ENCODE assay signal across 8 mouse cellular contexts in the genomic region with DNA sequence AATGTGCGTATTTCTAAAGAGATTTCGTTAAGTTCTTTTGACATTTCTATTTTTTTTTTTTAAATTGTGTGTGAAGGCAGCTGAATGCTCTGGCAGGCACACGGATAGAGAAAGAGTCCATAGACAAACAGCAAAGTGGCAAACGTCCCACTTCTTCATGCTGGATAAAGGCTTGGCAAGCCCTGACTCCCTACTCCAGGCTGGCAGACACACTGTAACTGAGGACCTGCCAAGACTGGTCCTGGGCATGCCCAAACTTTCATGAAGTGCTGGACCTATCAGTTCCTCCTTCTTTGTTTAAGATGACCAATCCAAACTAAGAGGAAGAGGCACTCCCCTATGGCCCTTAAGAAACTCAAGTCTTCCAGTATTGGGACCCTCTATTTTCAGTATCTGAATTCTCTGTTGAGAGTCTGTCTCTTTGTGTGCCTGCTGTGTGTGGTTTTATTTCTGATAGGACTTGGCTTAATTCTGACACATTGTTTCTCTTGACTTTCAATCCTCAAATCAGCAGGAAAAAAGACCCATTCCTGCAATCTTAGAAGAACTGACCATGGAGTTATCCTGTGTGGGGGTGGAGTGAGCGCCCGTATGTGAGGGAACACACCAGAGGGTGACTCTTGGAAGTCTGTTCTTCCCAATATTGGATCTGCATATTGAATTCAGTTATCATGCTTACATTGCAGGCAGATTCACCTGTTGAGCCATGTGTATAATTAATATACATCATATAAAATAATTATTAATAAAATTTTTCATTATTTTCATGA.
DNase-seq lines count a peak whose midpoint lies in the region; TF ChIP-seq lines count a peak whose summit lies in the region.

No protein-coding gene starts in this region.

- no peak for TF ChIP-seq CTCF in gastrocnemius, adult 2 months (IDR thresholded peaks at IDR 0.05)

- intact Hi-C loops in gastrocnemius, adult 2 months (cut with DNase I): loop anchor here (10.0 kb wide), 1 partner anchor 52 kb away; no protein-coding TSS in a partner anchor
- intact Hi-C loops in left cerebral cortex, postnatal 14 days (cut with DNase I): no loop called here

- no peak overlapping the region for H3K27ac ChIP-seq in gastrocnemius, adult 2 months

- peak; percentile 36 for DNase-seq in gastrocnemius, adult 2 months
- DNase-seq in gastrocnemius, adult 8-10 months (ENCODE audit: low spot score in 2 of 2): no peak
- DNase-seq in adipocyte (ENCODE audit: low spot score): peak; percentile 22
- DNase-seq in frontal cortex, postnatal 14 days (ENCODE audit: low spot score in 2 of 2): peak; percentile 9 to 36
- peak; percentile 37 to 41 for DNase-seq in left cerebral cortex, postnatal 14 days (ENCODE audit: low spot score in 2 of 2)
- no peak for DNase-seq in ovary, postnatal 36 days (ENCODE audit: low spot score)
- DNase-seq in urinary bladder, postnatal 25 days (ENCODE audit: low spot score): no peak
- no peak for DNase-seq in thymus, postnatal 14 days

- H3K4me3 ChIP-seq in gastrocnemius, adult 2 months: no peak overlapping the region

Comparison
In these comparisons a context has a peak if more than half of its experiments do, and no peak if none do; other contexts are left out.
1. DNase-seq: peak in gastrocnemius, adult 2 months (single experiment), adipocyte (single experiment), frontal cortex, postnatal 14 days (2 of 2) and left cerebral cortex, postnatal 14 days (2 of 2); none in gastrocnemius, adult 8-10 months (0 of 2), ovary, postnatal 36 days (single experiment), urinary bladder, postnatal 25 days (single experiment) and thymus, postnatal 14 days (single experiment).